Mouse (Mus musculus) testis, adult 2 months (tissue): ENCODE measurements around the gene Ints1. TPM values are rescaled to one million over a fixed set of nuclear protein-coding genes. Genes with fewer than 3 reads are reported as not detected.

Source experiments
- H3K27ac ChIP-seq: fragments of 200-500 bp; 2 replicates; pipeline ENCODE4 v1.5.1; 2012; ENCODE audit warnings: low read depth, low read length; ENCODE audit not compliant: control insufficient read depth, insufficient read depth
- H3K27me3 ChIP-seq: fragments of 200-500 bp; 2 replicates; pipeline ENCODE4 v1.6.1; 2012; ENCODE audit warnings: mild to moderate bottlenecking, low read length, moderate library complexity; ENCODE audit not compliant: control insufficient read depth, insufficient read depth
- H3K36me3 ChIP-seq: fragments of 200-500 bp; 2 replicates; pipeline ENCODE4 v1.6.1; 2012; ENCODE audit warnings: mild to moderate bottlenecking, low read length; ENCODE audit not compliant: control insufficient read depth, insufficient read depth
- H3K4me1 ChIP-seq: fragments of 200-500 bp; 2 replicates; pipeline ENCODE4 v1.6.1; 2012; ENCODE audit warnings: low read length; ENCODE audit not compliant: control insufficient read depth, insufficient read depth
- H3K4me3 ChIP-seq: fragments of 200-500 bp; 2 replicates; pipeline ENCODE4 v1.5.1; 2012; ENCODE audit warnings: low read depth, mild to moderate bottlenecking, low read length, moderate library complexity, mixed read lengths; ENCODE audit not compliant: control insufficient read depth
- CTCF ChIP-seq: fragments of 200-500 bp; IDR thresholded peaks from 2 replicates; pipeline ENCODE4 v1.5.1; 2012; ENCODE audit warnings: low read depth, mild to moderate bottlenecking, inconsistent platforms, low read length, moderate library complexity; ENCODE audit not compliant: control insufficient read depth, insufficient read depth, insufficient replicate concordance
- POLR2A ChIP-seq: fragments of 200-500 bp; IDR thresholded peaks from 2 replicates; pipeline ENCODE4 v1.6.1; 2012; ENCODE audit warnings: low read depth, mild to moderate bottlenecking, inconsistent platforms, low read length, moderate library complexity; ENCODE audit not compliant: control insufficient read depth
- polyA plus RNA-seq: library from polyadenylated mRNA; depleted of rRNA; stranded (reverse); fragments of >200 nt; gene quantifications from 2 replicates; pipeline ENCODE4 v1.2.3, GENCODE M21; 2012

Ints1 gene
- polyA plus RNA-seq, 1 experiment, result 36.4 TPM

- TF ChIP-seq CTCF (no peak), POLR2A (peak; percentile 77)
- H3K27me3 ChIP-seq, result no peaks in the 10 kb centered on the region
- peaks cover 4% of the 10 kb centered on the region for H3K4me1 ChIP-seq
- peak within 1 kb of the TSS; percentile 94 for H3K4me3 ChIP-seq
- H3K27ac ChIP-seq, result peak within 1 kb of the TSS; percentile 73
- no peaks in the 10 kb centered on the region for H3K36me3 ChIP-seq
Measured at GRCm38 (mm10) chr5:139791227-139792158, 16.0 kb upstream of the Ints1 start, which contains the start of gene Mafk. Mafk (plus strand) TSS chr5:139791513.

- Histone ChIP-seq H3K27me3 (no peaks in the 10 kb centered on the region), H3K36me3 (no peaks in the 10 kb centered on the region), H3K27ac (no peak overlapping the region), H3K4me1 (peaks cover 4% of the 10 kb centered on the region), H3K4me3 (no peak overlapping the region)
- TF ChIP-seq POLR2A, result no peak
- TF ChIP-seq CTCF, result no peak
Measured at GRCm38 (mm10) chr5:139789466-139789865, 14.0 kb upstream of the Ints1 start.

GRCm38 (mm10) chr5:139781406-139781805, 5.9 kb upstream of the Ints1 start:
- H3K27ac ChIP-seq, result no peak overlapping the region
- H3K27me3 ChIP-seq, result no peaks in the 10 kb centered on the region
- H3K4me1 ChIP-seq, result no peaks in the 10 kb centered on the region
- no peak for TF ChIP-seq CTCF
- no peaks in the 10 kb centered on the region for H3K36me3 ChIP-seq
- no peak overlapping the region for H3K4me3 ChIP-seq

GRCm38 (mm10) chr5:139776966-139777365, 1.5 kb upstream of the Ints1 start:
- no peaks in the 10 kb centered on the region for H3K36me3 ChIP-seq
- no peak overlapping the region for H3K27ac ChIP-seq
- TF ChIP-seq CTCF (no peak), POLR2A (no peak)
- H3K4me1 ChIP-seq, result peaks cover 17% of the 10 kb centered on the region
- H3K27me3 ChIP-seq, result no peaks in the 10 kb centered on the region
- no peak overlapping the region for H3K4me3 ChIP-seq

- Histone ChIP-seq H3K4me1 (peaks cover 6% of the 10 kb centered on the region), H3K36me3 (peaks cover 3% of the 10 kb centered on the region), H3K27me3 (no peaks in the 10 kb centered on the region), H3K4me3 (no peak overlapping the region), H3K27ac (no peak overlapping the region)
- TF ChIP-seq POLR2A, result no peak
- TF ChIP-seq CTCF, result no peak
Measured at GRCm38 (mm10) chr5:139768216-139768615, 7.3 kb downstream of the Ints1 start.

- H3K27me3 ChIP-seq, result no peaks in the 10 kb centered on the region
- TF ChIP-seq POLR2A (no peak), CTCF (peak; percentile 51; the same call in 1 of the 2 replicates)
- H3K4me3 ChIP-seq, result no peak overlapping the region
- H3K36me3 ChIP-seq, result no peaks in the 10 kb centered on the region; the same call in none of the 2 replicates
- no peak overlapping the region for H3K27ac ChIP-seq
- no peaks in the 10 kb centered on the region for H3K4me1 ChIP-seq
Measured at GRCm38 (mm10) chr5:139764296-139764695, 11.2 kb downstream of the Ints1 start.

- Histone ChIP-seq H3K27ac (no peak overlapping the region), H3K27me3 (no peaks in the 10 kb centered on the region), H3K36me3 (peaks cover 3% of the 10 kb centered on the region), H3K4me1 (no peaks in the 10 kb centered on the region), H3K4me3 (no peak overlapping the region)
- TF ChIP-seq POLR2A (no peak), CTCF (no peak)
Measured at GRCm38 (mm10) chr5:139758096-139758495, 17.4 kb downstream of the Ints1 start.
